Mouse (Mus musculus): Measurements from ENCODE around the gene Bag3.

- TF ChIP-seq CTCF (IDR thresholded peaks at IDR 0.05; ENCODE audit: low read depth, low read length), result no peak
- no peak for TF ChIP-seq POLR2A (IDR thresholded peaks at IDR 0.05; ENCODE audit: borderline replicate concordance, low read depth, low read length)
Observed at GRCm38 (mm10) chr7:128543148-128543855, 19.9 kb downstream of the Bag3 start.

All from bone marrow macrophage, adult 2 months (primary cell).